Mouse (Mus musculus) frontal cortex, postnatal 36 days (tissue): ENCODE results near the gene Etfrf1.
A peak's percentile ranks its signal among the peaks of the same experiment; 100 is the strongest.

Experiments
- DNase-seq, 2 experiments: peaks; one replicate each; pipeline ENCODE4 v3.0.0; 2022; ENCODE audit warnings: low spot score in 2 of 2

Gene Etfrf1

DNA sequence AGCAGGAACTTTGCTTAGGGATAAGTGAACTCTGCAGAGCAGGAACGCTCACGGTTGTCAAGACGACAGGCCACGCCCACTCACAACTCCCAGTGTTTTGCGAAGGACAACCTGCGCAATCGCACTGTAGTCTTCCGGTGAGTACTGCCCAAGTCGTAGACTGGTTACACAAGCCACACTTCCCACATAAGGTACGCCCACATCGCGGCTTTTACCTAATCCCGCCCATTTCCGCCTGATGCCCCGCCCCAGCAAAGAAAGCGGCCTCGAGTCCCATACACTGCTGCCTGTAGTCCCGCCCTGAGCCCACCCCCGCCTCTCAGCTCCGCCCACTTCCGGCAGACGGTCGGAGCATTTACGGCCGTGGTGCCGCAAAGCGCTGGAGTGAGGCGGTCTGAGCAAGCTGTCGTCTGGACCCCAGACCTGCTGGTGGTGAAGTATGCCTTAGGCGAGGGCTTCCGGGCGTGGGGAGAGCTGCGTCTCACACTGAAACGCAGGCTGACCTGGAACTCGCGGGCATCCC is at the start of gene Etfrf1, which contains the start of gene Casc1:
Etfrf1 (plus strand) TSS at position 319 of the 523 bp plus-strand sequence.
Casc1 (minus strand) TSS at position 190 of the 523 bp plus-strand sequence.
- peak; percentile 97 to 99 for DNase-seq

- no peak for DNase-seq
Measured at GRCm38 (mm10) chr6:145171892-145172606, 38.9 kb upstream of the Etfrf1 start.

- DNase-seq = peak in 1 of 2 experiments; percentile 30
Measured at GRCm38 (mm10) chr6:145173781-145174191, 37.1 kb upstream of the Etfrf1 start.

- DNase-seq = no peak
Measured at GRCm38 (mm10) chr6:145175571-145175981, 35.4 kb upstream of the Etfrf1 start.

GRCm38 (mm10) chr6:145176474-145176873 is 34.5 kb upstream of the Etfrf1 start:
- DNase-seq = no peak

- DNase-seq = peak in 1 of 2 experiments; percentile 31
Measured at GRCm38 (mm10) chr6:145179665-145180064, 31.3 kb upstream of the Etfrf1 start.

DNA sequence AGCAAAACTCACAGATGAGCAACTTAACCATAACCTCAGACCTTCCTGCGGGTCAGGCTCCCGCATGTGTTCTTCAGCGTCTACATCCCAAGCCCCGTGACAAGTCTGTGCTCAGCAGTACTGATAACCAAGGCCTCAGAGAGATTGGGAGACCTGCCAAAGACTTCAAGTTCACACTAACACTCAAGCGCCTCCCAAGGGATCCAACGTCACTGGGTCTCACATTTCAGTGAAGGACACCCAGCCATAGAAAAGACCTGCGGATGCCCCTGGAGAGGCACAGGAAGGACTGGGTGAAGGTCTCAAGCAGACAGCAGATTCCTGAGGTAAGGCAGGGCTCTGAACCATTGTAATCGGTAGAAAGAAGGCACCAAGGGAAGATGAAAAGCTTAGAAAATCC is 28.9 kb upstream of the Etfrf1 start:
- DNase-seq = no peak

- no peak for DNase-seq
Measured at GRCm38 (mm10) chr6:145186096-145186495, 24.8 kb upstream of the Etfrf1 start.

DNA sequence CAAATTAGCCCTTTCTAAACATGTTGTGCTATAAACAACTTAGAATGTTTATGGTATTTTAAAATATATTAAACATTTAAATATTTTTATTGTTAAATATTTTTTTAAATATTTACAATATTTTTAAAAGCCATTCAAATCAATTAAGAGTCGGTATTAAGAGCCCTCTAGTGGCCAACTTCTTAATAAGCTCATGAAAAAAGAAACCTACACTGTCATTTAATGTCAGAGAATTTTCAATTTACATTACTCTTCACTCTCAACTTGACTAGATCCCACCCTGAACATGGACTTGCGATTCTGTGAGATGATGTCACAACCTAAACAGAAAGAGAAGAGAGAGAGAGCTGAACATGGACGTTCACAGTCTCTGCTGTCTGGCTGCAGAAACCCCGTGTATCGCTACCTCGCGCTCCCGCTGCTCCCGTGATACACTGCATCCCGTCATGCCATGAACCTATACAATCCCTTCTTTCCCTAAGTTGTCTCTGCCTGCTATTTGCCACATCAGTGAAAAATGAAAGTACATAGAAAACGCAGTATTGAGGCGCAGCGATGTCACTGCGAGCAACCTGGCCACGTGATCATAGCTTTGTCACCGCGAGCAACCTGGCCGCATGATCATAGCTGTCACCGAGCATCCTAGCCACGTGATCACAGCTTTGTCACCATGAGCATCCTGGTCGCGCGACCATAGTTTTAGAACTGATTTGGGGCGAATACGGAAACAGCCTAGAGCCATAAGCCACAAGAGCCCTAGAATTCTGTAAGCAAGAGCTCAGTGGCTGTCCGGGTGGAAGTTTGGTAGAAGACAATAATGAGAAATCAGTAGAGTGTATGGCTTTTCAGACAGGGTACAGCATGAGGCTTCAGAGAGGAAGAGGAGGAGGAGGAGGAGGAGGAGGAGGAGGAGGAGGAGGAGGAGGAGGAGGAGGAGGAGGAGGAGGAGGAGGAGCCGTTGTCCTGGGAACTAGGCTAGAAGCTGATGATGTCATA is 23.5 kb upstream of the Etfrf1 start:
- DNase-seq = peak; percentile 58 to 63

- no peak for DNase-seq
Measured at GRCm38 (mm10) chr6:145193038-145193437, 17.9 kb upstream of the Etfrf1 start.

DNA sequence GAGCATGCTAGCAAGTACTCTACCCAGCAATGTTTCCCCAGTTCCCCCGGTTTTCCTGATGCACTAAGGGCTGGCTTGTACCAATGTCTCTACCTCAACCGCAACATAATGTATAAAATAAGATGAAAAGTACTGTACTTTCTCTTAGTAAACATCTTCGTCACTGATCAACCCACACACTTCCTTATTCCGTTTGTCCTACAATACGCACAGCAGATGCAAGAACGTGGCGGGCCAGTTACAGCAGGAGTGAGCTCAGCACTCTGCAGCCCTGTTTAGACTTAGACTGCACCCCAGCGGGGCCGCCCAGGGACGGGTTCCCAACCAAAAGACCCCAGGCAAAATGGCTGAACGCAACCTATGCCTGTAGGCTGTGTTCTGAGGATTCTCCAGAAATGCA is 17.5 kb upstream of the Etfrf1 start:
- DNase-seq = no peak

DNA sequence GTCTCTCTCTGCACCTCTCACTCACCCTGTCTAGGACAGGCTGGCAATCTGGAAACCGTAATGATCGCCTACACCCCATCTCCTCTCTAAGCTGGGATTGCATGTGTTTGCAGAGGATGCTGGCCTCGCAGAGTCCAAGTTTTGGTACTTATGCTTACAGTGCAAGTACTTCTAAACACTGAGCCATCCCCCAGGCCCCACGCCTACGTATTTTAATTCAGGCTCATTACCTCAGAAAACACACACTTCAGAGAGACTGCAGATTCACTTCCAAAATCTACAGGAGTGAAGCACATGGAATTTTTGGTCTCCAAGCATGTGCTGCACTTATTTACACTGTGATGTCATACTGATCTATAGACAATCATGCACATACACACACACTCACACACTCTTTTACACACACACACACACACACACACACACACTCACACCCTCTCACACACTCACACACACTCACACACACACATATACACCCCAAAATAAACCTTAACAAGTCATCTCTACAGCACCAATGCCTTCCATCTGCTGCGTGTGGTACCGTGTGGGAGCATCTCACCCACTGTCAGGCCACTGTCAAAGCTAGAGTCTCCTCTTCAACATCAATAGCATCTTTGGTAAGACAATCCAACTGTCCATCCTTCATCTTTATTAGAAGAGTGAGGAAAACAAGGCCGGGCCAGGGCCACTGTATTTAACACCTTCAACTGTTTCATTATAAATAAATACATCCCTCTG is 12.8 kb upstream of the Etfrf1 start:
- DNase-seq = peak in 1 of 2 experiments; percentile 49

- no peak for DNase-seq
Measured at GRCm38 (mm10) chr6:145202432-145203125, 8.4 kb upstream of the Etfrf1 start.

GRCm38 (mm10) chr6:145204440-145204839 is 6.5 kb upstream of the Etfrf1 start:
- no peak for DNase-seq

DNA sequence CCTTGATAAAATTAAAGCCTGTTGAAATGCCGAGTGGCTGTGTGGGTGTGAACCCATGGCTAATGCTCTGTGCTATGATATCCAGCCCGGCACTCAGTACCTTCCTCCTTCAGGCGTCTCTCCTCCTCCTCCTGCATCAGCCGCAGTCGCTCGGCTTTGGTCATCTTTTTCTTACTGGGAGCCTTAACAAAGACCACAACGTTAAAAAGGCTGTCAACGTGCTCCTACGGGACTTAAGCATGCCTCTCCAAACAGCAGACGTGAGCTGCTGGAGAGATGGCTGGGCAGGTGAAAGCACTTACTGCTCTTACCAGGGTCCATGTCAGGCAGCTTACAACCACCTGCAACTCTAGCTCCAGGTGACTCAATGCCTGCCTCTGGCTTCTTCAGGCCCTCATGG is 5.8 kb upstream of the Etfrf1 start:
- DNase-seq = no peak

DNA sequence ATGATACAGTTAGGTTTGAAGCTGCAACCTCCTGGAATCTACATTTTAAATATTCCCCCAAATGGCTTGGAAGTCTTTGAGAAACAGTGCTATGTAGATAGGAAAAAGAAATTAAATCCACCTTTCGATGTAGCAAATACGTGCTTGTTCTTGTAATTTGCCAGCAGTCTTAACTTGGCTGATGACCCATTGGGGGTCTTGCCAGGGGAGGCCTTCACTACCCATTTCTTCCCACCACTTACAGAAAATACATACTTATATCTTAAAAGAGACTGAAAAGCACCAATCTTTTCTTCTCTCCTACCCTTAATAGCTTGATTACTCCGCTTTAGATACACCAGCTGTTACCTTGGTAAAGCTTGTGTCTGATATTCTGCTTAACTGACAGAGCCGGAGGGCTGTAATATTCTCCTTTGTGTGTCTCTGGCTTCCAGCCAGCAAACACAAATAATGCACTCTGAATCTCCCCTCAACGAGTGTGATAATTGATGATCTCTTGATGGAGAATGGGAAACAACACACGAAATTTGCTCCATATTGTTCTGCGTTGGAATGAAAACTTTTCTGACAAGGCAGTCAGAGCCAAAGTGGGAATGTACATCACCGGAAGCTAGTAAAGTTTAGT is 766 bp upstream of the Etfrf1 start:
- no peak for DNase-seq

DNA sequence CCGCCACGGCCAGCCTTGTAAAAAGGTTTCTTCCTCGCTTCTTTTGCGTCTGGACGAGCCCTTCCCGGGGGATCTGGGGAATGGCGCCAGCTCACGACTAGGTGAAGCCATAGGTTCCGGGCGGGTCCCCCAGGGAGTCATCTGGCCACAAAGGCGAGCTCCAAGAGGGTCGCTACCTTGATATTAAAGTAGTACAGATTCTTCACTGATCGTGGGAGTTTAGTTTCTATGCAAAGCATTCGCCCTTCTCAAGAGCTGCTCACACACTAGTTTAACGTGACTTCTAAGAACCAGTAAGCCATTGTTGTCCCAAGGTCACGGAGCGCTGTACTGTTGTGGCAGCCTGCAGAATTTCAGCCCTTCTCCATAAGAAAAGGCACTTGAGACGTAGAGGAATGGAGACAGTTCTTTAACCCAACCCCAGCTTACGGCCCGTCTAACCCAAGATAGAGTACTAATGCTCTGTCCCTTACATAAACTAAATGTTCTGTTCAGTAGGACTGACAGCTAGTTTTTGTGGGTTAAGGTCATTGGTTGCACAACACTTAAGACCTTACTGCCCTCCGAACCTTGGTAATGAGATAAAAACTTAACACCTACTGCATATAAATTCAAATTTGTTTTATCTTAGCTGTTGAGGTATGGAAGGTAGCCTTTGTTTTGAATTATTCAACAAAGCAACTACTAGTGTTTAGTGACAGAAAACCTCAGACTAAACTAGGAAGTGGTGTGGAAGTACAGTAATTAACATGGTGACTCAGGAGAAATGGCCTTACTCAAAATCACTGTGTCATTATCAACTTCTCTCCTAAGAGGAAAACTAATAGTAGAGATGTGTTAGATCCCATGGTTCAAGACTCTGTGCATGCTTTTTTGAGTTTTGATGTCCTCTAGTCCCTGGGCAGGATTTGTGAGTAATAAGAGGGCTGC is 707 bp downstream of the Etfrf1 start:
- DNase-seq = no peak

DNA sequence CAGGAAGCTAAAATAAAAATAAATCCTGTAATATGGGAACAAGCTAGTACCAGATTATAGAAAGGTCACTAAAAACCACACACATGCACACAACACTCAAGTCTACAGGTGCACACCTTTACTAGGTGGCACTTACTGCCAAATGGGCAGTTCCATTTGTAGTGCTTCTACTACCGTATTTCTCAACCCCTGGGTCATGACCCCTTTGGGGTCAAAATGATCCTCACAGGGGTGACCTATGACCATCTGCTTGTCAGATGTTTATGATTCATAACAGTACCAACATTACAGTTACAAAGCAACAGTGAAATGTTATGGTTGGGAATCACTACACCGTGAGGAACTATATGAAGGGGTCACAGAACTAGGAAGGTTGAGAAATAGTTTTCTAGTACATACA is 3.0 kb downstream of the Etfrf1 start:
- no peak for DNase-seq

GRCm38 (mm10) chr6:145215826-145216225 is 4.9 kb downstream of the Etfrf1 start:
- no peak for DNase-seq
